Mouse (Mus musculus) stomach, postnatal 0 days (tissue): ENCODE results near the gene Rgs10.

ENCODE experiments used
- CTCF ChIP-seq: IDR thresholded peaks from 2 replicates; pipeline ENCODE4 v1.5.1; 2016; ENCODE audit warnings: antibody characterized with exemption, low read depth, mild to moderate bottlenecking, moderate library complexity
- EP300 ChIP-seq: optimal IDR thresholded peaks from 2 replicates; pipeline ENCODE3; 2016; ENCODE audit warnings: antibody characterized with exemption

- TF ChIP-seq CTCF (no peak), EP300 (no peak)
Measured at GRCm38 (mm10) chr7:128346522-128346921, 72.0 kb downstream of the Rgs10 start.
